Mouse (Mus musculus) hindbrain, embryonic 13.5 days (tissue): Measurements from ENCODE around the gene Cyfip2. TPM values are rescaled to one million over a fixed set of nuclear protein-coding genes. Genes with fewer than 3 reads are reported as not detected.

Experiments
- ATAC-seq: fragments of 200-750 bp; cut with Nextera tagmentation; 2 replicates; pipeline ENCODE4 v1.8.0; 2017; ENCODE audit warnings: moderate TSS enrichment; ENCODE audit not compliant: low FRiP score
- H3K27ac ChIP-seq: fragments of 300-500 bp; sonication (generic); 2 replicates; pipeline ENCODE4 v1.5.1; 2015; ENCODE audit warnings: inconsistent platforms, mild to moderate bottlenecking, moderate library complexity
- H3K27me3 ChIP-seq: fragments of 300-500 bp; sonication (generic); 2 replicates; pipeline ENCODE4 v1.6.1; 2015; ENCODE audit warnings: mild to moderate bottlenecking, inconsistent platforms
- H3K36me3 ChIP-seq: fragments of 300-500 bp; sonication (generic); 2 replicates; pipeline ENCODE4 v1.6.1; 2015; ENCODE audit warnings: mild to moderate bottlenecking, inconsistent platforms
- H3K4me1 ChIP-seq: fragments of 300-500 bp; sonication (generic); replicated peaks from 2 replicates; pipeline ENCODE4 v1.6.1; 2015; ENCODE audit warnings: inconsistent platforms
- H3K4me2 ChIP-seq: fragments of 300-500 bp; sonication (generic); 2 replicates; pipeline ENCODE4 v1.6.1; 2015; ENCODE audit warnings: inconsistent platforms, mild to moderate bottlenecking, moderate library complexity
- H3K4me3 ChIP-seq: fragments of 300-500 bp; sonication (generic); 2 replicates; pipeline ENCODE4 v1.5.1; 2015; ENCODE audit warnings: mild to moderate bottlenecking, inconsistent platforms
- H3K9ac ChIP-seq: fragments of 300-500 bp; sonication (generic); 2 replicates; pipeline ENCODE4 v1.6.1; 2015; ENCODE audit warnings: mild to moderate bottlenecking, inconsistent platforms
- H3K9me3 ChIP-seq: fragments of 300-500 bp; sonication (generic); 2 replicates; pipeline ENCODE4 v1.6.1; 2016; ENCODE audit warnings: inconsistent platforms
- WGBS: fragments of 180-500 bp; shearing (Covaris S2); methylation state at CpG from one replicate; pipeline ENCODE4 v1.1.7; 2015; 5-methylcytosine and 5-hydroxymethylcytosine counted together
- polyA plus RNA-seq: library from polyadenylated mRNA; unstranded; fragments of >200 nt; fragmentation: Nextera tagmentation; extraction: Ambion mirVana; gene quantifications from 2 replicates; pipeline ENCODE4 v1.2.1, GENCODE M21; 2015

The Cyfip2 gene
- polyA plus RNA-seq, 1 experiment from 2014 or later: 74.9 TPM

- Histone ChIP-seq H3K4me1 (peaks cover 57% of the 10 kb centered on the region), H3K27me3 (no peaks in the 10 kb centered on the region), H3K9ac (no peak overlapping the region), H3K27ac (peak overlapping the region; percentile 46; the same call in 1 of the 2 replicates), H3K36me3 (no peaks in the 10 kb centered on the region), H3K4me2 (no peak overlapping the region), H3K9me3 (no peaks in the 10 kb centered on the region), H3K4me3 (no peak overlapping the region)
- ATAC-seq: no peak
- 88% methylated on average over 9 of the region's 9 CpGs for WGBS
Observed at GRCm38 (mm10) chr11:46304864-46305710, 7.6 kb downstream of the Cyfip2 start.

DNA sequence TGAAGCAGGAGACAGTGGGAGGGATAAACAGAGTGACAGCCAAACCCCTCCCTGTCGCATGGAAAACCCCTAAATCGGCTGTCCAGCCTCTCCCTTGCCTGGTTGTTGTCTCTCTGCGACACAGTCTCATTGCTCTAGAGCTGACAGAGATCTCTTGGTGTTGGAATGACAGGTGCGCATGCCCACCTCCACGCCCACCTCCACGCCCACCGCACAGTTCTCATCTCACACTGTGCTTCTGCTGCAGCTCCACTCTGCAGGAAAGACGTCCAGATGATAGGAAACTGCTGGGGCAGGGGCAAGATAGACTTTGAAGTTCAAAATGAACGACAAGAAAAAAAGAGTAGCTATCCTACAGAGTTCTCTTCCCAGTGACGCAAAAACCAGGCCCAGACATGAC, 8.6 kb downstream of the Cyfip2 start:
- Histone ChIP-seq H3K9ac (no peak overlapping the region), H3K36me3 (no peaks in the 10 kb centered on the region), H3K9me3 (no peaks in the 10 kb centered on the region), H3K27me3 (no peaks in the 10 kb centered on the region), H3K4me1 (peaks cover 50% of the 10 kb centered on the region), H3K4me3 (no peak overlapping the region), H3K4me2 (no peak overlapping the region), H3K27ac (no peak overlapping the region)
- no peak for ATAC-seq
- WGBS: 81% methylated on average over 10 of the region's 10 CpGs

- no peak for ATAC-seq
- 94% methylated on average over 9 of the region's 9 CpGs for WGBS
- Histone ChIP-seq H3K36me3 (no peaks in the 10 kb centered on the region), H3K4me1 (peaks cover 48% of the 10 kb centered on the region), H3K9ac (no peak overlapping the region), H3K27me3 (no peaks in the 10 kb centered on the region), H3K27ac (no peak overlapping the region), H3K4me3 (no peak overlapping the region), H3K4me2 (no peak overlapping the region), H3K9me3 (no peaks in the 10 kb centered on the region)
Observed at GRCm38 (mm10) chr11:46302471-46302870, 10.2 kb downstream of the Cyfip2 start.

DNA sequence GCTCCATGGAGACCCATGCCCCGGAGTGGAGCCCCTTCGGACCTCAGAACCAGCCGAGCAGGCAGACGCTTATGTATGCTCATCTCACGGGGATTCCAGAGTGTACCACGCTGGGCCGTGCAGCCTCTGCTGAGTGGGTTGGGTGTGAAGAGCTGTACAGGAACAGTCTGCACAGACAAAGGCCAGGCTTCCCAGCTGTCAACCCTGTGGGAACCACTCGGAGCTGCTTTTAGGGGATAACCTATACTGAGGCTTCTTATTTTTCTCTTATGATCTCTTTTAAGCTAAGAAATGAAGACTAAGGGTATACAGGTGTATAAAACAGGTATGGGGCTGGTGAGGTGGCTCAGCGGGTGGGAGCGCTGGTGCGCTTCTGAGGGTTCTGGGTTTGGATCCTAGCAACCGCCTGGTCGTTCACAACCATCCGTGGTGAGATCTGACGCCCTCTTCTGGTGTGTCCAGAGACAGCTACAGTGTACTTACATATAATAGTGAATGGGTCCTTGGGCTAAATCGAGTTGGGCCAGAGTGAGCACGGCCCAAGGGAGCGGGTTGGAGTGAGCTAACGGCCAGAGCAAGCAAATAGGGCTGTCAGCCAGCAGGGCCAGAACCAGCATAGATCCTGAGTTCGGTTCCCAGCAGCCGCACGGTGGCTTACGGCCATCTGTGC, 10.9 kb downstream of the Cyfip2 start:
- ATAC-seq: peak; percentile 34; the same call in 1 of the 2 replicates
- Histone ChIP-seq H3K36me3 (no peaks in the 10 kb centered on the region), H3K4me1 (peaks cover 45% of the 10 kb centered on the region), H3K27me3 (no peaks in the 10 kb centered on the region), H3K4me2 (no peak overlapping the region), H3K9me3 (no peaks in the 10 kb centered on the region), H3K27ac (peak overlapping the region; percentile 8; the same call in 1 of the 2 replicates), H3K4me3 (no peak overlapping the region), H3K9ac (no peak overlapping the region)
- 82% methylated on average over 23 of the region's 23 CpGs for WGBS

DNA sequence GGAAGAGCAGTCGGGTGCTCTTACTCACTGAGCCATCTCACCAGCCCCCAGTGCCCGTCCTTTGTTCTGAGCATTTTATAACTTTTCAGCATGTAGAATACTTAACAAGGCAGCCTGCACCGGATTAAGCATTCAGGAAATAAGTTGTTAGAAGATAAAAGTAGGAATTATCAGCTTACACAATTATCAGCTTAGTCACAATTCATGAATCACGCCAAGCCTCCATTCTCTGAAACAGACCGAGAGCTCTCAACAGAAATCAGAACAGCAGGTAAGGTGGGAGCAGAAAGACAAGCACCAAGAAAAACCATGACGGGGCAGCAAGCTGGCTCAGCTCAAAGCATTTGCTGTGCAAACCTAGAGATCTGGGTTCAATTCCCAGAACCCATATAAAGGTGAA, 12.8 kb downstream of the Cyfip2 start:
- no peak overlapping the region for H3K9ac ChIP-seq
- no peaks in the 10 kb centered on the region for H3K27me3 ChIP-seq
- H3K9me3 ChIP-seq: no peaks in the 10 kb centered on the region
- whole genome bisulfite sequencing: 83% methylated on average over 6 of the region's 6 CpGs
- ATAC-seq: no peak
- no peak overlapping the region for H3K4me3 ChIP-seq
- H3K4me1 ChIP-seq: peaks cover 30% of the 10 kb centered on the region
- H3K4me2 ChIP-seq: no peak overlapping the region
- no peak overlapping the region for H3K27ac ChIP-seq
- no peaks in the 10 kb centered on the region for H3K36me3 ChIP-seq

DNA sequence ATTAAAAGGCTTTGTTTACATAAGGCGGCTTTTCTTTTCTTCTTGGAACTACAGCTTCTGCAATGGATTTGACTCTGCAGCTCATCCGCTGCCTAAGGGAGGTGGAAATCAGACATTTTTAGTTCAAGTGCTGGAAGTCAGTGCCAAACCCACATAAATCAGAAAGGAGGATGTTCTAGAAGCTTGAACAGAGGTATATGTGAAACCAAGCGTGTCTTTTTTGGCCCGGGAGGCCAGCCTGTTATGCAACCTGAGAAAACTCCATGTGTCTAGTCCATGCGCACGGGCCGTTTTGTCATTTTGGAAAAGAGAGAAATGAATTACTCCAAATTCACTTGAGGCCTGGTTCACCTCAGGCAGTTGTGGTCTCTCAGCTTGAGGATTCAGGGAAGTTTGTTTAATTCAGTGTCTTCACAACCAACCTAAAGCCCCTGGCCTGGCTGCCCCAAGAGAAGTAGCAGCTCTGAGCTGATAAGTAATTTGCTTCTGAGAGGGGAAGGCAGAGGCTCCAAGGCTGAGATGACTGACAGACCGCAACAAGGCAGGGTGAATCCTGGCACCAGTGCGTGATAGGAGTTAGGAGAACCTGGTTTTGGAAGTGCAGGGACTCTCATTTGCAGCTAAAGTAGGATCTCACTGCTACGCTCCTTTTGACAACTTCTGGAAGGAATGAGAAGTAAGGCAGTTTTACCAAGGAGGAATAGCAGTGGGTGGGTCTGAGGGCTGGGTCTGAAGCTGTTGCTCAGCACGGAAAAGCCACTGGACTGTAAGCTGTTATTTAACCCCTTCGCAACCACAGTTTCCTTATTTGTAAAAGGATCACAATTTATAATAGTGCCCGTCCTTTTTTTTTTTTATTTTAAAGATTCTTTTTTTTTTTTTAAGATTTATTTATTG, 13.5 kb downstream of the Cyfip2 start:
- Histone ChIP-seq H3K4me2 (no peak overlapping the region), H3K27me3 (no peaks in the 10 kb centered on the region), H3K4me1 (peaks cover 30% of the 10 kb centered on the region), H3K4me3 (no peak overlapping the region), H3K9ac (peak overlapping the region; percentile 16; the same call in 1 of the 2 replicates), H3K9me3 (no peaks in the 10 kb centered on the region), H3K27ac (no peak overlapping the region), H3K36me3 (no peaks in the 10 kb centered on the region)
- WGBS: 78% methylated on average over 13 of the region's 13 CpGs
- no peak for ATAC-seq

DNA sequence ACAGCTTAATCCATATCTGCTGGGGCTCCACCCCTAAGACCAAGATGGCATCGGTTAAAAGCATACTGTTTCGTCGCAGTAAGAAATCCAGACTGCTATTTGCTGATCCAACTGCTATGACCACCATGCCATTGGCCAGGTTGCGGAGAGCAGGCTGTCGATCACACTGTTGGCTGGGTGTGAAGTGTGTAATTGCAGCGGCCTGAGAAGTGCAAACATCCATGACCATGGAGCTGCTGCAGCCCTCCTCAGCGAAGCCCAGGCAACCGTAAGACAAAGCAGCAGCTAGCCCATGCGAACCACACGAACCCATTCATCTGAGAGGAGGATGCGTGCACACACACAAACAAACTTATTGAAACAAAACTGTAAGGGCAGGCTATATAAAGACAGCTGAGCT, 18.3 kb downstream of the Cyfip2 start:
- Histone ChIP-seq H3K27ac (no peak overlapping the region), H3K4me2 (no peak overlapping the region), H3K27me3 (no peaks in the 10 kb centered on the region), H3K4me3 (no peak overlapping the region), H3K9me3 (no peaks in the 10 kb centered on the region), H3K9ac (no peak overlapping the region), H3K4me1 (peaks cover 36% of the 10 kb centered on the region), H3K36me3 (peaks cover 7% of the 10 kb centered on the region)
- WGBS: 55% methylated on average over 11 of the region's 11 CpGs
- peak; percentile 62; the same call in 1 of the 2 replicates for ATAC-seq

- Histone ChIP-seq H3K27me3 (no peaks in the 10 kb centered on the region), H3K4me3 (no peak overlapping the region), H3K9me3 (no peaks in the 10 kb centered on the region), H3K9ac (no peak overlapping the region), H3K27ac (no peak overlapping the region), H3K4me1 (peaks cover 27% of the 10 kb centered on the region), H3K4me2 (no peak overlapping the region), H3K36me3 (peaks cover 16% of the 10 kb centered on the region)
- no peak for ATAC-seq
- WGBS: 87% methylated on average over 5 of the region's 5 CpGs
Observed at GRCm38 (mm10) chr11:46293491-46293890, 19.2 kb downstream of the Cyfip2 start.

GRCm38 (mm10) chr11:46290988-46291405, 21.7 kb downstream of the Cyfip2 start:
- H3K4me1 ChIP-seq: peaks cover 29% of the 10 kb centered on the region
- no peaks in the 10 kb centered on the region for H3K9me3 ChIP-seq
- WGBS: 24% methylated on average over 10 of the region's 10 CpGs
- no peak overlapping the region for H3K4me3 ChIP-seq
- no peak overlapping the region for H3K9ac ChIP-seq
- H3K36me3 ChIP-seq: peaks cover 32% of the 10 kb centered on the region
- H3K27me3 ChIP-seq: no peaks in the 10 kb centered on the region
- peak overlapping the region; percentile 60; the same call in 1 of the 2 replicates for H3K27ac ChIP-seq
- no peak overlapping the region for H3K4me2 ChIP-seq
- peak; percentile 63 for ATAC-seq

DNA sequence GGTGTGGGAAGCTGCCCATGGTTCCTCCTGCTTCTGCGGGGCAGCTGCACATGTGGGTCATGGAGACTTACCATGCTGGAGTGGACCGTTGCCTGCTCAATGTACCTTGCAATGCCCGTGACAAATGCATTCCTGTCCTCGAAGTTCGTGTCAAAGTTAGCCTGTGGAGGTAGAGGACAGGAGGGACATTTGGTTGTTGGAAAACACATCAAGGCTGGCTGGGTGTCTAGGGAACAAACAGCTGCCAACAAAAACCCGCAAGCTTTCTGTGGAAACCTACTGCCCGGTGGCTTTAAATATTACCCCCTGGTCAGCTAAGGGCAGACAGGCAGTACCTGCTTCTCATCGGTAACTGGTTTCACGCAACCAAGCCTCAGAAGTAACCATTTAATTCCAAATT, 23.1 kb downstream of the Cyfip2 start:
- no peaks in the 10 kb centered on the region for H3K27me3 ChIP-seq
- no peak for ATAC-seq
- no peaks in the 10 kb centered on the region for H3K9me3 ChIP-seq
- peaks cover 24% of the 10 kb centered on the region for H3K4me1 ChIP-seq
- peaks cover 42% of the 10 kb centered on the region for H3K36me3 ChIP-seq
- no peak overlapping the region for H3K4me2 ChIP-seq
- H3K9ac ChIP-seq: no peak overlapping the region
- H3K4me3 ChIP-seq: no peak overlapping the region
- 81% methylated on average over 9 of the region's 9 CpGs for WGBS
- H3K27ac ChIP-seq: no peak overlapping the region

- H3K9me3 ChIP-seq: no peaks in the 10 kb centered on the region
- no peaks in the 10 kb centered on the region for H3K27me3 ChIP-seq
- H3K9ac ChIP-seq: no peak overlapping the region
- peaks cover 47% of the 10 kb centered on the region for H3K36me3 ChIP-seq
- H3K4me2 ChIP-seq: no peak overlapping the region
- H3K4me3 ChIP-seq: no peak overlapping the region
- H3K4me1 ChIP-seq: peaks cover 19% of the 10 kb centered on the region
- 36% methylated on average over 4 of the region's 4 CpGs for WGBS
- H3K27ac ChIP-seq: no peak overlapping the region
- no peak for ATAC-seq
Observed at GRCm38 (mm10) chr11:46289022-46289421, 23.6 kb downstream of the Cyfip2 start.

DNA sequence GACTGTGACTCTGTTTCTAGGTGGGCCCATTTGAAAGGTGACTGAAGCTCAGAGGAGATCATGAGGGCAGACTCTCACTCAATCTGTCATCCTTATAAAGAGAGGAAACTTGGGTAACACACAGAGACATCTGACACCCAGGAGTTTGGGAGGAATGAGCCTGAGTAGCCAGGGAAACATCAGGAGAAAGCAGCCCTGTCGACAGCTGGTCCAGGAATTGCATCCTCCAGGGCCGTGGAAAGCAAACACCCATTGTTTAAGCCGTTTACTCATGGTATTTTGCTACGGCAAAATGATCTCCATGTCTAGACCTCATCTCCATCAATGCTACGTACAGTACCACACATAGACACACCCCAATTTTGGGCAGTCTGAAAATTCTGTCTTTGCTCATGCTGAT, 24.6 kb downstream of the Cyfip2 start:
- 68% methylated on average over 5 of the region's 5 CpGs for WGBS
- no peak overlapping the region for H3K27ac ChIP-seq
- no peak for ATAC-seq
- no peak overlapping the region for H3K9ac ChIP-seq
- H3K4me2 ChIP-seq: no peak overlapping the region
- no peaks in the 10 kb centered on the region for H3K9me3 ChIP-seq
- peaks cover 56% of the 10 kb centered on the region for H3K36me3 ChIP-seq
- peaks cover 19% of the 10 kb centered on the region for H3K4me1 ChIP-seq
- no peak overlapping the region for H3K4me3 ChIP-seq
- H3K27me3 ChIP-seq: no peaks in the 10 kb centered on the region
